Mouse (Mus musculus): ENCODE results near the gene 4933428M09Rik.
A peak's percentile ranks its signal among the peaks of the same experiment; 100 is the strongest.
"Not testable (repeated sequence)": the region's sequence is repeated elsewhere in the genome, so short reads cannot be mapped to it uniquely, and the experiment has no call there.

The 4933428M09Rik gene

DNA sequence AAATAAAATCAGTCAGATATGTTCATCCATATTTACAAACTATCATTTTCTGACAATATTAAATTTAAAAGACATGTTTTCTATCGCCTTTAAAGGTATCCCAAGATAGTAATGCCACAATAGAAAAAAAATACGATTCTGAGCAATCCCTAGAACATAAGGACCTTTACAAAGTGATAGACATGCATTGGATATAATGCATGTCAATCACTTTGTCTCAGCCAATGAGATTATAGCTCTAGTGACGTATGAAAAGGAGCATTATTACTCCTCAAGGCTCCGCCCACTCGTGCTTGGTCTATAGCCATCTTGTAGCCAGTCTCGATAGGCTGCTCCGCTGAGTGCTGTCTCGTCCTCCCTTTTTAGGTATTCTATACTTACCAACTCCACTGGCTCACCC is at the start of gene 4933428M09Rik:
TSS of gene 4933428M09Rik (plus strand) at position 301 of the 400 bp plus-strand sequence.
- peak; percentile 10 for DNase-seq (ENCODE audit: low spot score)

DNA sequence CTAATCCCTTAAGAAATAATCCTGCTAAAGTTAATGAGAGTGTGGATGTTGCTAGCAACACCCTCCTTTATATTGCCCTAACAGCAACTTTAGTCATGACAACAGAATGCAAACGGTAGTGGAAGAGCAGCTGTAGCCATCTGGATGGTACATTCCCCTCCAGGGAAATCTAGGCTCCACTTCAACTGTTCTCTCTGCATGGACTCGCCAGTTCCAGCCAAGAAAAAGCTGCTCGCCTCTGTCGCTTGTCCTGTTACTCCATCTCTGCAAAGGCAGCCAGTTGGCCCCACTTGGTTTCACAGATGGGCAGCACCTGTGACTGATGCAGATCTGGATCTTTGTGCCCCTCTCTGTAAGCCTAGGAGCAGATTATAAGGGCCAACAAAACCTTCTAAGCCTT is 45.0 kb upstream of the 4933428M09Rik start:
- peak; percentile 4 for DNase-seq (ENCODE audit: low spot score)

DNA sequence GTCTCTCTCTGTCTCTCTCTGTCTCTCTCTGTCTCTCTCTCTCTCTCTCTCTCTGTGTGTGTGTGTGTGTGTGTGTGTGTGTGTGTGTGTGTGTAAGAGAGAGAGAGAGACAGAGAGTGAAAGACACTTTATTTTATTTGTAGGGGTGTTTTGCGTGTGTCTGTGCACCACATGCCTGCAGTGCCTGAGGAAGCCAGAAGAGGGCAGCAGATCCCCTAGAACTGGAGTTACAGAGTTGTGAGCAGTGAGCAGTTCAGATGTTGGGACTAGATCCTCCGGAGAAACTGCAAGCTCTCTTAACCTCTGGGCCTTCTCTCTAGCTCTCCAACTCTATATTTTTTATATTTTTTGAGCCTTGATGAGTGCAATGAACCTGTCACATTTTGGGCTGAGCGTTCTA is 12.5 kb downstream of the 4933428M09Rik start:
- peak; percentile 9 for DNase-seq (ENCODE audit: low spot score)

DNA sequence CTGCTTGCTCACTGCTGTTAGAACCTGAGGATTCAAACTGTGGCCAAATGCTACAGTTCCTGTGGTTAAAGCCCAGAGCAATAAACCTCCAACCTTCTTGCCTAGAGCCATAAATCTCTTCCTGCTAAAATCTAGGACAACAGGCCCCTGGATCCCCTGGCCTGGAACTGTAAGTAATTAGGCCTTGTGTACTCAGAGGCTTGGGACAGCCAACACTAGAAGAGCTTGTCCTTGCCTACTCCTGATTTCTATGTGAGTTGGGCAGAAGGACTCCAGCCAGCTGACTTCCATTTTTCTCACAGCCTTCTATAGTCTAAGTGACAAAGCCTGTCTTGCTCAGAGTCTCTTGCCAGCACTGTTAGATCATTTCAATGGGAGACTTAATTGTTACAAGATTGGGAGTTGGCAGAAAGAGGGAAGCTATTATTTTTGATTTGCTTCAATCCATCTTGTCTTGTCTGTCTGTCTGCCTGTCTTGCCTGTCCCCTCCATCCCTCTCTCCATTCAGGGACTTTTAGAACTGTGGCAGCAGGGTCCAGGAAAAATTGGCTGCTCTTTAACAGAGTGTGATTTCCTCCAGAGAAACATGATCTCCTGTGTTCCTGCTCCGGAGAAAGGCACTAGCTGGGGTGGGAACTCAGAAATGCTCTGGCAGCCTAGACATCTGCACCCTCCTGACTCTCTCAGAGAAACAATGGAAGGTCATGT is 15.7 kb downstream of the 4933428M09Rik start:
- DNase-seq (ENCODE audit: low spot score), result no peak

DNA sequence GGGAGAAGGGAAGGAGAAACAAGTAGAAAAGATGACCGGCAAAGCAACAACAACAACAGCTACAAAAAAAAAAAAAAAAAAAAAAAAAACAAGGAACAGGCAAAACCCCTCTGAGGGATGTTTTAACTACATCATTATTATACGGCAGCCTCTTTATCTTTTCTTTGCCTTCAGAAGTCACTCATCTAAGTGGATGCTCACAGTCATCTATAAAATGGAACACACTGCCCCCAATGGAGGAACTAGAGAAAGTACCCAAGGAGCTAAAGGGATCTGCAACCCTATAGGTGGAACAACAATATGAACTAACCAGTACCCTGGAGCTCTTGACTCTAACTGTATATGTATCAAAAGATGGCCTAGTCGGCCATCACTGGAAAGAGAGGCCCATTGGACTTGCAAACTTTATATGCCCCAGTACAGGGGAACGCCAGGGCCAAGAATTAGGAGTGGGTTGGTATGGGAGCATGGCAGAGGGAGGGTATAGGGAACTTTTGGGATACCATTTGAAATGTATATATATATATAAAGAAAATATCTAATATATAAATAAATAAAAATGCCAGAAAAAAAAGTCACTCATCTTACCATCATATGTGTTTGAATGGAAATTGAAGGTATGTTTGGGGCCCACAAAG is 30.3 kb downstream of the 4933428M09Rik start:
- DNase-seq (ENCODE audit: low spot score), result not testable (repeated sequence)

DNA sequence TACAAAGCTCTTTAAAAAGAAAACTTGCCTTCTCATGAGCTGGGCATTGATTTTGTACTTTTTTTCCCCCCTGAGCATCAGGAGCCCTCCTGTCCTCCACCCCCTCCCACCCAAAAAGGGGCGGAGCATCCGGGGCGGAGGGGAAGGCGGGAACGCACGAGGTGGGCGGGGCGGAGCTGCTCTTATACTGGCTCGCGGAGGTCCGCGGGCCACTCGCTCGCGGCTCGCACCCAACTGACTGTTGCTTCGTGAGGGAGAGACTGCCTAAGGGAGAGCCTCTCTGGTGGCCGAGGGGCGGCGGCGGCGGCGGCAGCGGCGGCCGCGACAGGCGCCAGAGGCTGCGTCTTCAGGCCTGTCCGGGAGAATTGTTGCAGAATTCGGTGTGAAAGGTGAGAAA is 30.8 kb downstream of the 4933428M09Rik start, which contains the start of gene Mum1l1:
TSS of gene Mum1l1 (plus strand) at position 214 of the 397 bp plus-strand sequence.
- peak; percentile 86 for DNase-seq (ENCODE audit: low spot score)

DNA sequence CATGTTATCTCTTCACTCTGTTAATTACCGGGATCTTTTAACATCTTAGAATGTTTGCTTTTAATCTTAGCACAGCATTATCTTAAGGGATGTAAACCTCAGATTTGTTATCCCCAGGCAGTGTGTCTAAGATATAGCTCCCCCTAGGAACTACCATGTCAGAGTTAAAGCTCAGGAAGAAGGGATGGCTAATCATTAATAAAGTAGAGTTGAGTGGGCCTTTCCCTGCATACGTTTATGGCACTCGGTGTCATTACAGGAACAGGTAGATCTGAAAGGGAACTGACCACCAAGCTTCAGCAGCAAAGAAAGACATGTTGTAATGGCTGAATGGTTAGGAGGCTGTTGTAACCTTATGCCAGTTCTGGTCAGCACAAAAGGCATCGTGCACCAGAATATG is 35.7 kb downstream of the 4933428M09Rik start:
- DNase-seq (ENCODE audit: low spot score), result no peak

DNA sequence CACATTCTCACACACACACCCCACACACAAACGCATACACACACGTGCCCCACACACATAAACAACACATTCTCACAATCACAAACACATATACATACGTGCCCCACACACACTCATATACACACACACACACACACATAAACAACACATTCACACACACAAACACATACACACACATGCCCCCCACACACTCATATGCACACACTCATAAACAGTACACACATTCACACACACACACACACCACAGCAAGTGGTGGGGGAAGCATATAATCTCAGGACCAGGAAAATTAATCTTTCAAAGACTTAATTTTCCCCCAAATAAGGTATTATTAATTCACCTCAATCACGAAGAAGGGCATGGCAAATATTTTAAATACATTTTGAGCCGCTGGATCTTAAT is 37.4 kb downstream of the 4933428M09Rik start:
- DNase-seq (ENCODE audit: low spot score), result no peak

DNA sequence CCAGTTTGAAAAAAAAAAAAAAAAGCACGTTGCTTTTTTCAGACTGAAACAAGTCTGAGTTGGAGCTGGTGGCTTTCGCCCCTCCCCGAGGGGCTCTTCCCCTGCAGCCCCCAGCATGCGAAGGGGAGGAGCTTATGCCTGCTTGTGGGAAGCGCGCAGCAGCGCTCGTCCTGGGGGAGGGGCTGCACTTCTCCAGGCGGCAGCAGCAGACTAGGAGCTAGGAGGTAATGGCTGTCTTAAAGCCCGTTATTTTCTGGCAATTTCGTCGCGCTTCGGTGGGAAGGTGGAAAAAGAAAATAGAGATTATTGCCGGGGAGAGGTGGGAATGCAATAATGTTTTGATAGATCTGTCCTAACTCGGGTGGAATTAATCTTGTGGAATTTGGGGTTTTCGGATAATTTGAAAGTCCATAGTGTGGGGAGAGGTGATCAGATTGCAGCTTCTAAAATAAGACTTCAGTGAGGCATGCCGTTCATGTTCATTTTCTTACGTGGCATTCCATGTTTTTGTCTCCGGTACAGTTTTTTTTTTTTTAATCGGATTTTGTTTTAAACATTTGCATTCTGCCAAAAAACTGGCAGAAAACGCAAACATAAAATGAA is 38.1 kb downstream of the 4933428M09Rik start:
- peak; percentile 71 for DNase-seq (ENCODE audit: low spot score)

DNA sequence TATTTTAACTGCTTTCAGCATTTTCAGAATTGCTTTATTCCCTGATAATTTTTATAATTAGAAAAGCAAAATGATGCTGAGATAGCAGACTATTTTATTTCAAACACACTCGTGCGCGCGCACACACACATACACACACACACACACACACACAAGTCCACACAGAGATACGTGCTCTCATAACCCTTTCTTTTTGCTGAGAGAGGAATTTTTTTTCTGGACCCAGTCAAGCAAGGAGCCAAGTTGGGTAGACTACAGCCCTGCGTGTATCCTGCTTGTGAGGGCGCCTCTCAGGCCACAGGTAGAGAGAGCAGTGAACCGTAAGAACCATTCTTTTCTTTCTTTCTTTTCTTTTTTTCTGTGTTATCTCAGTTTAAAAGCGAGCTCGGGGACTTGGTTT is 38.7 kb downstream of the 4933428M09Rik start:
- DNase-seq (ENCODE audit: low spot score), result no peak

DNA sequence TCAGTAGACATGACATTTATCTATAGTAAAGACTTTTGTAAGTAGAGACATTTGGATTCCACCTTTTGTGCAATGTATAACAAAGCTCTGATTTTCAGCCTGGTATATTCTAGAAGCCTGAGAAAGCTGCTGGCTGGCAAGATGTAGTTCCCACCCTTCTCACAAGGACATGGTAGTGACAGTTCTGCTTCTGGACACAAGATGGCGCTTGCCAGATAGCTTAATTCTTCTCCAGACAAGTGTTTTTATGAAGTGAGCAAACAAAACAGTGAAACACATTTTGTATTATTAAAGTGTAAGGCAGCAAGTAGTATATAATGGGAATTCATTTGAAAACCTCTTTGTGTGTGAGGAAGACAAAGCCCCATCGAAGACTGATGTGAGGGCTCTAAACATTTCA is 40.0 kb downstream of the 4933428M09Rik start:
- no peak for DNase-seq (ENCODE audit: low spot score)

DNA sequence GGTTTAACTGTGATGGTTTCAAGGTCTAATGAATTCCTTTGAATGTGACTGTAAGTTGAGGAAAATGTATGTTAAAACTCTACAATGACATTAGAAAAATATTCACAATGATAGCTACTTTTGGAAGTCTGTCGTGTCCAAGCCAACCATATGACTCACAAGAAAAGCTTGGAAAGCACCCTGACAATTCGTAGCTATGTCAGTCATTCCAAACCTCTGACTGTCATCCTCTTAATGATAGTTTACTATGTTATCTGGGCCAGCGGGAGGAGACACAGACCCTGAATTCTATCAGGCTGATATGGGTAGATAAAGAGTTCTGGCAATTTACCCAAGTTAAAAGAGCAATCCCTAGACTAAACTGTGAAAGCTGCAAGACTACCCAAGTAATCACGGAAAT is 41.8 kb downstream of the 4933428M09Rik start:
- no peak for DNase-seq (ENCODE audit: low spot score)

DNA sequence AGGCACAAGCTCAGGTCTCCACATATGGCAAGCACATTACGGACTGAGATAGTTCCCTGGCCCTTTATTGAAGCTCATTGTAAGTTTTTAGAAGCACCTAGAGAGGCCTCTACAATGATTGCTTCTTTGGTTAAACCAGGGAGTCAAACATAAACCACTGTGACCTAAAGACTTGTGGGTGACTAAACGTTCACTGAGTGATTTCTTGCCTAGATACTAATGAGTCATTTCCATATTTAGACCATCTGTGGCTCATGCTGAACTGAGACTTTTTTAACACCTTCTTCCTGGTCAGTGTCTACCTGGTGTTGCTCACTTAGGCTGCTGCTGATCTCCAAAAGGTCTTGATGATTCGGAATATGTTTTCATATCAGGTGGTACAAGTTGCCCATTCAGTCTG is 42.9 kb downstream of the 4933428M09Rik start:
- no peak for DNase-seq (ENCODE audit: low spot score)

All from testis, postnatal 14 days (tissue).